Mouse (Mus musculus): ENCODE measurements around the gene Orai1. TPM values are rescaled to one million over a fixed set of nuclear protein-coding genes. Genes with fewer than 3 reads are reported as not detected.
"Not testable (repeated sequence)": the region's sequence is repeated elsewhere in the genome, so short reads cannot be mapped to it uniquely, and the experiment has no call there.

Gene Orai1
- total RNA-seq, 4 experiments from 2014 or later, result 27.8 to 35.0 (median 29.8) TPM

- DNase-seq (ENCODE audit: low spot score in 2 of 2), result no peak
Observed at GRCm38 (mm10) chr5:123031312-123031711, 16.4 kb downstream of the Orai1 start.

GRCm38 (mm10) chr5:123033646-123034160 is 18.8 kb downstream of the Orai1 start:
- DNase-seq (ENCODE audit: low spot score in 2 of 2), result no peak

DNA sequence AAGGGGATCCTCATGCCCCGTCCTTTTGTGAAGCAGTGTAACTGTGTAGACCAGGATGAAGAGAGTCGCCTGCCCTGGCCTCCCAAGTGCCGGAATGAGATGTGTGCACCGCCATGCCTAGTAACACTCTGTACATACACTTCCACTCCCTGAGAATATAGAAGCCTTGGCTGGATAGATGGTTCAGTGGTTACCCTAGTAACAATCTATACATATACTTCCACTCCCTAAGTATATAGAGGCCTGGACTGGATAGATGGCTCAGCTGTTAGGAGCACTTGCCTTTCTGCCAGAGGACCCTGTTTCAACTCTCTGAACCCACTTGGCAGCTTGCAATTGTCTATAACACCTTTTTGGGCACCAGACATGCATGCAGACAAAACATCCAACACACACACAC is 20.2 kb downstream of the Orai1 start:
- DNase-seq (ENCODE audit: low spot score in 2 of 2), result no peak

- DNase-seq (ENCODE audit: low spot score in 2 of 2), result no peak
Observed at GRCm38 (mm10) chr5:123035564-123035963, 20.7 kb downstream of the Orai1 start.

DNA sequence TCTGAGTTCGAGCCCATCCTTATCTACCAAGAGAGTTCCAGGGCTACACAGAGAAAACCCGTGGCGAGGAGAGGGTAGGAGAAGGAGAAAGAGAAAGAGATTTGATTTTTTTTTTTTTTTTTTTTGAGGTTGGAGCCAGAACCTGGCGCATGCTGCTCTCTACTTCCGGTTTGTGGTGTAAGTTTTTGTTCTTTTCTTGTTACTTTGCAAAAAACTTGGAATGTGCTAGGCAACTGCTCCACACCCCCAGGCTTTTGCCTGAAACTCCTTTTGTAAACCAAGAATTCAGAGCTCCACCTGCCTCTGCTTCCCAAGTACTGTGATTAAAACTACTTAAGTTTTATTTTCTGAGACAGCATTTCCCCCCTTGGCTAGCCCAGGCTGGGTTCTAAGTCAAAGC is 23.2 kb downstream of the Orai1 start:
- no peak for DNase-seq (ENCODE audit: low spot score in 2 of 2)

GRCm38 (mm10) chr5:123039120-123039752 is 24.4 kb downstream of the Orai1 start:
- DNase-seq (ENCODE audit: low spot score in 2 of 2), result peak; percentile 74 to 79

GRCm38 (mm10) chr5:123040796-123041195 is 25.9 kb downstream of the Orai1 start:
- DNase-seq (ENCODE audit: low spot score in 2 of 2), result no peak

GRCm38 (mm10) chr5:123043856-123044255 is 29.0 kb downstream of the Orai1 start:
- DNase-seq (ENCODE audit: low spot score in 2 of 2), result no peak

- DNase-seq (ENCODE audit: low spot score in 2 of 2), result peak; percentile 59 to 61
Observed at GRCm38 (mm10) chr5:123045561-123046295, 30.9 kb downstream of the Orai1 start.

GRCm38 (mm10) chr5:123046916-123047315 is 32.0 kb downstream of the Orai1 start, which contains the start of gene Morn3:
TSS of gene Morn3 (minus strand) at chr5:123047016.
- no peak for DNase-seq (ENCODE audit: low spot score in 2 of 2)

DNA sequence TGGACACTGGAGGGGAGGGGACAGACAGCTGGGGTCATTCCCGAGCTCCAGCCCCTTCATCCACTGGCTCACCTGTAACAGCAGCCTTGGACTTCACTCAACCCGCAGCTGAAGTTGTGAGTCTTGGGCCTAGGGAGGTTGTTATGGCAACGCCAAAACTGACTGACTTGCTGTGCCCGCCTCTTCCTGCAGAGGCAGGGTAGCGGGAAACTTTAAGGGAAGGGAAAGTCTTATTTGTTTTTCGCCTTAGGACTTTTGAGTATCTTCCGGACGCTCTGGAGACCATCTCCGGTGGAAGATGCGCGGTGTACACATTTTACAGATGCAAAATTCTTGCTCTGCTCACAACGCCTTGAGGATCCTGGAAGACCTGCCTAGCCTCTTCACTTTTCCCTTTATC is 34.4 kb downstream of the Orai1 start:
- DNase-seq (ENCODE audit: low spot score in 2 of 2), result no peak

DNA sequence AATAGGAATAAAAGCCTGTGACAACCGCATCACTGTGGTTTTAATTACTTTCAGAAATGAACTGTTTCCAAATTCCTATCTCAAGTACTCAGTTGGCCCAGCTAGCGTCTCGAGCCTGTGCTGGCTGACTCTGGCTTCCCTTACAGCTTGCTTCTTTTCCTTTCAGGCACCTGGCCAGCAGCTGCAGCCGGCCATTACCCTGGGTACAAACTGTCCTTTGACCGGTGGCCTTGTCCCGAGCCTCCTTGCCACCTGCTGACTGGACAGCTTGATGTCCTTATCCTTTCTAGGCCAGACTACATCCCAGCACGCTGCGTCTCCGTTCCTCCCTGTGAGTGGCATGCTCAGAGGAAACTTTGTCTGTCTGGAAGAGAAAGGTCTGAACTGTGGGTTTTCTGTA is 36.0 kb downstream of the Orai1 start:
- peak; percentile 71 to 76 for DNase-seq (ENCODE audit: low spot score in 2 of 2)

DNA sequence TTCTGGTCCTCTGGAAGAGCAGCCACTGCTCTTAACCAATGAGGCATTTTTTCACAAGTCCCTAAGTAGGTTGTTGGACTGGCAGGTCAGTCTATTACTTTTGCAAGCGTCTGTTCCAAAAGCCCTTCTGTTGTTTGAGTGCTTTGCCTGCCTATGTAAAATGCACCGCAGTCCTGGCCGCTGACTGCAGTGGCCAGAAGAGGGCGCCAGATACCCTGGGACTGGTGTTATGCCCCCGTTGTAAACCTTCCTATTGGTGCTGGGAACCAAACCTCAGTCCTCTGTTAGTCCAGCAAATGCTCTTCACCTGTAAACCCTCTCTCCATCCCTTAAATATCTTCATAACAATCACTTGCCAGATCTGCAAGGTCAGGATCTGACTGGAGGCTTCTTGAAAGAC is 36.9 kb downstream of the Orai1 start:
- no peak for DNase-seq (ENCODE audit: low spot score in 2 of 2)

GRCm38 (mm10) chr5:123057366-123058250 is 42.7 kb downstream of the Orai1 start:
- DNase-seq (ENCODE audit: low spot score in 2 of 2), result peak; percentile 95 to 98

- no peak for DNase-seq (ENCODE audit: low spot score in 2 of 2)
Observed at GRCm38 (mm10) chr5:123058251-123059102, 43.6 kb downstream of the Orai1 start.

DNA sequence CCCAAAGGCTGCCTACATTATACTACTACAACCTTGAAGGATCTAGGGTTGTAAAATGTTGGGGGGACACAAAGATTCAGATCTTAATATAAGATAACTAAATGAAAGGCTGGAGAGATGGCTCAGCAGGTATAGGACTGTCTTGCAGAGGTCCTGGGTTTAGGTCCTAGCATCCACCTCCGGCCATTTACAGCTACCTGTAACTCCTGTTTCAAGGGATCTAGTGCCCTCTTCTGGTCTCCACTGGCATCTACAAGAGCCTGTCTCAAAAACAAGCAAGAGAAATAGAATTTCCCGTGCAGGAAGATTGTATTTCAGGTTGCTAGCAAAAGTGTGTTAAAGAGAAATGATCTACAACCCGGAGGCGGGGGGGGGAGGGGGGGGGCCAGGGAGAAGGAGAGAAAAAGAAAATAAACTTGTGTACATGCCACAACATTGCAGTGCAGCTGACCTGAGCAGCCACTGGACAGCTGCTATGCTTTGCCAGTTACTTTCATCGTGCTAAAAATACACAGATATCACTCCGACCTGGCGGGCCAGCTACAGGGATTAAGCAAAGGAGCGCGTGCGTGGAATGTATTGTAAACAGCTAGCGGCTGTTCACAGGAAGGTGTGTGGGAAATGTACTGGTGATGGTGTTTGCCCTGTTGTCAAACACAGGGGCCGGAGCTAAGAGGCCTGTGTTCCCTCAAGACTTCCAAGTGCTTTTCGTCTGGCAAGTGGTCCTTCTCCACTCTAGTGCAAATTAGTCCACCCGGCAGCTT is 45.1 kb downstream of the Orai1 start:
- DNase-seq (ENCODE audit: low spot score in 2 of 2), result peak; percentile 55 to 67

- peak; percentile 46 to 67 for DNase-seq (ENCODE audit: low spot score in 2 of 2)
Observed at GRCm38 (mm10) chr5:123060706-123061401, 46.0 kb downstream of the Orai1 start.

GRCm38 (mm10) chr5:123061402-123061749 is 46.5 kb downstream of the Orai1 start:
- not testable (repeated sequence) for DNase-seq (ENCODE audit: low spot score in 2 of 2)

GRCm38 (mm10) chr5:123063141-123063540 is 48.3 kb downstream of the Orai1 start:
- no peak for DNase-seq (ENCODE audit: low spot score in 2 of 2)

All from gastrocnemius, adult 8-10 months (tissue).